Mouse (Mus musculus) adipose tissue, adult 10 weeks (tissue): ENCODE measurements around the gene Cntnap5a. TPM values are rescaled to one million over a fixed set of nuclear protein-coding genes. Genes with fewer than 3 reads are reported as not detected.

Experiments used
- polyA plus RNA-seq: library from polyadenylated mRNA; stranded (reverse); fragments of 350-450 nt; fragmentation: Illumina TruSeq; extraction: RNeasy Lipid Tissue Mini Kit (QIAGEN cat#74804); gene quantifications from one replicate; pipeline ENCODE4 v1.2.3, GENCODE M21; 2014; ENCODE audit warnings: low read depth, low replicate concordance

The Cntnap5a gene
- polyA plus RNA-seq = not detected

GRCm38 (mm10) chr1:115684518-115685368, at the start of gene Cntnap5a:
Gene Cntnap5a, plus strand, starts transcription at chr1:115684756.

